21 mouse cellular contexts compared by ENCODE assay signal in genomic region chr2:155675118-155675517, GRCm38 (mm10).
"Had no signal": no experiment of that assay in that cellular context is flagged by ENCODE, and none has a peak within 500 bp of the region (broad histone marks: within the 10 kb centered on the region; RNA-seq: fewer than 3 reads in every experiment).

No protein-coding gene starts in this region.

- H3K9ac ChIP-seq: limb, embryonic 12.5 days; limb, embryonic 15.5 days; liver, embryonic 14.5 days; liver, postnatal 0 days; lung, embryonic 15.5 days; midbrain, embryonic 12.5 days; midbrain, embryonic 15.5 days; neural tube, embryonic 13.5 days; stomach, embryonic 15.5 days had no signal

- H3K4me3 ChIP-seq: limb, embryonic 12.5 days; limb, embryonic 15.5 days; lung, embryonic 15.5 days; midbrain, embryonic 12.5 days; midbrain, embryonic 15.5 days; neural tube, embryonic 13.5 days; stomach, embryonic 15.5 days had no signal

- H3K27ac ChIP-seq: kidney, postnatal 0 days; limb, embryonic 12.5 days; limb, embryonic 15.5 days; liver, embryonic 14.5 days; lung, embryonic 15.5 days; midbrain, embryonic 12.5 days; midbrain, embryonic 15.5 days; neural tube, embryonic 13.5 days; stomach, embryonic 15.5 days had no signal

- H3K4me2 ChIP-seq: limb, embryonic 12.5 days; limb, embryonic 15.5 days; liver, embryonic 11.5 days; lung, embryonic 15.5 days; midbrain, embryonic 12.5 days; midbrain, embryonic 15.5 days; neural tube, embryonic 13.5 days; stomach, embryonic 15.5 days had no signal

- H3K9me3 ChIP-seq: limb, embryonic 12.5 days; limb, embryonic 15.5 days; lung, embryonic 15.5 days; midbrain, embryonic 12.5 days; midbrain, embryonic 15.5 days; neural tube, embryonic 13.5 days; stomach, embryonic 15.5 days had no signal

- H3K4me1 ChIP-seq: limb, embryonic 12.5 days; limb, embryonic 15.5 days; lung, embryonic 15.5 days had no signal

- H3K27me3 ChIP-seq: limb, embryonic 12.5 days; limb, embryonic 15.5 days; lung, embryonic 15.5 days; midbrain, embryonic 12.5 days; midbrain, embryonic 15.5 days; neural tube, embryonic 13.5 days; stomach, embryonic 15.5 days had no signal

- DNase-seq: kidney, adult 2 months; kidney, postnatal 25 days; left cerebral cortex, postnatal 4 days; liver, postnatal 0 days; lung, postnatal 10 days; lung, postnatal 4 days; retina, postnatal 1 day; right cerebral cortex, postnatal 25 days; spleen, adult 18-20 months; thymus, adult 18-20 months; thymus, postnatal 36 days had no signal

- ATAC-seq: liver, postnatal 0 days; midbrain, embryonic 15.5 days had no signal
